Mouse (Mus musculus): ENCODE data around the gene Olfr1535. TPM values are rescaled to one million over a fixed set of nuclear protein-coding genes. Genes with fewer than 3 reads are reported as not detected.

Olfr1535 gene
- polyA plus RNA-seq, 1 experiment from 2014 or later, result not detected

Other genes with a start within 250 kb of the Olfr1535 start
- gene Gpx6, start 247.8 kb downstream of the Olfr1535 start, polyA plus RNA-seq (2014; fragmentation: Nextera tagmentation; extraction: Ambion mirVana), result 0.43 TPM in 1 of 2 replicates, not detected in the other
- not detected in 2 replicates for gene Olfr1367, start 213.0 kb downstream of the Olfr1535 start, polyA plus RNA-seq (2014; fragmentation: Nextera tagmentation; extraction: Ambion mirVana)
- 10.1 and 12.7 TPM in 2 replicates for gene Zscan12, start 197.1 kb downstream of the Olfr1535 start, polyA plus RNA-seq (2014; fragmentation: Nextera tagmentation; extraction: Ambion mirVana)
- 72.2 and 74.6 TPM in 2 replicates for gene Zkscan3, start 157.1 kb downstream of the Olfr1535 start, polyA plus RNA-seq (2014; fragmentation: Nextera tagmentation; extraction: Ambion mirVana)
- 2.7 and 3.2 TPM in 2 replicates for gene Pgbd1, start 118.8 kb downstream of the Olfr1535 start, polyA plus RNA-seq (2014; fragmentation: Nextera tagmentation; extraction: Ambion mirVana)
- 23.0 and 29.7 TPM in 2 replicates for gene Zscan26, start 106.2 kb downstream of the Olfr1535 start, polyA plus RNA-seq (2014; fragmentation: Nextera tagmentation; extraction: Ambion mirVana)
- gene Nkapl, start 91.4 kb downstream of the Olfr1535 start, polyA plus RNA-seq (2014; fragmentation: Nextera tagmentation; extraction: Ambion mirVana), result 2.1 and 2.6 TPM in 2 replicates
- 3.3 and 3.4 TPM in 2 replicates for gene Zkscan4, start 81.0 kb downstream of the Olfr1535 start, polyA plus RNA-seq (2014; fragmentation: Nextera tagmentation; extraction: Ambion mirVana)
- not detected in 2 replicates for gene Gm10065, start 80.5 kb downstream of the Olfr1535 start, polyA plus RNA-seq (2014; fragmentation: Nextera tagmentation; extraction: Ambion mirVana)
- 0.22 and 0.32 TPM in 2 replicates for gene AK157302, start 64.7 kb downstream of the Olfr1535 start, polyA plus RNA-seq (2014; fragmentation: Nextera tagmentation; extraction: Ambion mirVana)
- 5.6 and 8.3 TPM in 2 replicates for gene Gm11273, start 58.5 kb downstream of the Olfr1535 start, polyA plus RNA-seq (2014; fragmentation: Nextera tagmentation; extraction: Ambion mirVana)
- 8.2 and 9.6 TPM in 2 replicates for gene Zkscan8, start 28.8 kb downstream of the Olfr1535 start, polyA plus RNA-seq (2014; fragmentation: Nextera tagmentation; extraction: Ambion mirVana)
- gene Olfr1366, start 17.1 kb downstream of the Olfr1535 start, polyA plus RNA-seq (2014; fragmentation: Nextera tagmentation; extraction: Ambion mirVana), result 0.05 and 0.16 TPM in 2 replicates
- gene Olfr1364, start 21.9 kb upstream of the Olfr1535 start, polyA plus RNA-seq (2014; fragmentation: Nextera tagmentation; extraction: Ambion mirVana), result not detected in 2 replicates
- gene Olfr1362, start 54.1 kb upstream of the Olfr1535 start, polyA plus RNA-seq (2014; fragmentation: Nextera tagmentation; extraction: Ambion mirVana), result not detected in 2 replicates
- gene Olfr11, start 82.6 kb upstream of the Olfr1535 start, polyA plus RNA-seq (2014; fragmentation: Nextera tagmentation; extraction: Ambion mirVana), result not detected in 2 replicates
- gene Olfr1361, start 103.5 kb upstream of the Olfr1535 start, polyA plus RNA-seq (2014; fragmentation: Nextera tagmentation; extraction: Ambion mirVana), result not detected in 2 replicates
- not detected in 2 replicates for gene Olfr1360, start 117.5 kb upstream of the Olfr1535 start, polyA plus RNA-seq (2014; fragmentation: Nextera tagmentation; extraction: Ambion mirVana)
- not detected in 2 replicates for gene Olfr1359, start 138.2 kb upstream of the Olfr1535 start, polyA plus RNA-seq (2014; fragmentation: Nextera tagmentation; extraction: Ambion mirVana)
- gene Hist1h2bl, start 156.2 kb upstream of the Olfr1535 start, polyA plus RNA-seq (2014; fragmentation: Nextera tagmentation; extraction: Ambion mirVana), result 3.5 and 4.9 TPM in 2 replicates
- 26.2 and 47.7 TPM in 2 replicates for gene Hist1h2ai, start 156.5 kb upstream of the Olfr1535 start, polyA plus RNA-seq (2014; fragmentation: Nextera tagmentation; extraction: Ambion mirVana)
- gene Hist1h3h, start 157.8 kb upstream of the Olfr1535 start, polyA plus RNA-seq (2014; fragmentation: Nextera tagmentation; extraction: Ambion mirVana), result 7.7 and 18.4 TPM in 2 replicates
- gene Hist1h2bm, start 162.2 kb upstream of the Olfr1535 start, polyA plus RNA-seq (2014; fragmentation: Nextera tagmentation; extraction: Ambion mirVana), result 4.0 and 5.3 TPM in 2 replicates
- gene Hist1h4j, start 175.2 kb upstream of the Olfr1535 start, polyA plus RNA-seq (2014; fragmentation: Nextera tagmentation; extraction: Ambion mirVana), result 2.2 and 2.3 TPM in 2 replicates
- gene Hist1h4k, start 190.6 kb upstream of the Olfr1535 start, polyA plus RNA-seq (2014; fragmentation: Nextera tagmentation; extraction: Ambion mirVana), result 7.2 and 10.8 TPM in 2 replicates
- 18.2 and 18.4 TPM in 2 replicates for gene Hist1h2ak, start 193.9 kb upstream of the Olfr1535 start, polyA plus RNA-seq (2014; fragmentation: Nextera tagmentation; extraction: Ambion mirVana)
- 3.2 and 3.7 TPM in 2 replicates for gene Hist1h2bn, start 194.2 kb upstream of the Olfr1535 start, polyA plus RNA-seq (2014; fragmentation: Nextera tagmentation; extraction: Ambion mirVana)
- gene Hist1h1b, start 220.7 kb upstream of the Olfr1535 start, polyA plus RNA-seq (2014; fragmentation: Nextera tagmentation; extraction: Ambion mirVana), result 16.0 and 16.8 TPM in 2 replicates
- 188 and 230 TPM in 2 replicates for gene Hist1h3i, start 223.5 kb upstream of the Olfr1535 start, polyA plus RNA-seq (2014; fragmentation: Nextera tagmentation; extraction: Ambion mirVana)
- gene Hist1h2an, start 227.3 kb upstream of the Olfr1535 start, polyA plus RNA-seq (2014; fragmentation: Nextera tagmentation; extraction: Ambion mirVana), result 10.1 TPM in 1 of 2 replicates, not detected in the other
- 0.74 and 1.8 TPM in 2 replicates for gene Hist1h2bp, start 227.6 kb upstream of the Olfr1535 start, polyA plus RNA-seq (2014; fragmentation: Nextera tagmentation; extraction: Ambion mirVana)

Measured in intestine, embryonic 14.5 days (tissue).